Mouse (Mus musculus) thymus, adult 2 months (tissue): ENCODE results near the gene Tmbim7. TPM values are rescaled to one million over a fixed set of nuclear protein-coding genes. Genes with fewer than 3 reads are reported as not detected.

Experiments
- DNase-seq: peaks from one replicate; pipeline ENCODE4 v3.0.0; 2021
- H3K27ac ChIP-seq: fragments of 200-500 bp; 2 replicates; pipeline ENCODE4 v1.5.1; 2012; ENCODE audit warnings: low read length, control low read depth; ENCODE audit not compliant: control insufficient read depth, insufficient read depth
- H3K27me3 ChIP-seq: fragments of 200-500 bp; 2 replicates; pipeline ENCODE4 v1.6.1; 2012; ENCODE audit warnings: mild to moderate bottlenecking, low read length, moderate library complexity, mixed read lengths; ENCODE audit not compliant: control insufficient read depth, insufficient read depth
- H3K36me3 ChIP-seq: fragments of 200-500 bp; 2 replicates; pipeline ENCODE4 v1.6.1; 2012; ENCODE audit warnings: mild to moderate bottlenecking, low read length, moderate library complexity; ENCODE audit not compliant: control insufficient read depth, insufficient read depth
- H3K4me1 ChIP-seq: fragments of 200-500 bp; replicated peaks from 2 replicates; pipeline ENCODE4 v1.6.1; 2012; ENCODE audit warnings: low read length; ENCODE audit not compliant: control insufficient read depth, insufficient read depth
- H3K4me3 ChIP-seq: fragments of 200-500 bp; 2 replicates; pipeline ENCODE4 v1.5.1; 2012; ENCODE audit warnings: mild to moderate bottlenecking, low read length, control low read depth, moderate library complexity; ENCODE audit not compliant: control insufficient read depth, insufficient read depth
- CTCF ChIP-seq: fragments of 200-500 bp; IDR thresholded peaks from 2 replicates; pipeline ENCODE4 v1.5.1; 2012; ENCODE audit warnings: mild to moderate bottlenecking, control low read depth, low read length, moderate library complexity, borderline replicate concordance; ENCODE audit not compliant: control insufficient read depth, poor library complexity, insufficient read depth; ENCODE audit errors: extremely low read depth
- POLR2A ChIP-seq: fragments of 200-500 bp; IDR thresholded peaks from 2 replicates; pipeline ENCODE4 v1.6.1; 2012; ENCODE audit warnings: mild to moderate bottlenecking, low read length, control low read depth, moderate library complexity; ENCODE audit not compliant: control insufficient read depth, poor library complexity, insufficient read depth; ENCODE audit errors: extremely low read depth
- WGBS: fragments of 180-500 bp; shearing (Covaris S2); methylation state at CpG from one replicate; pipeline ENCODE4 v1.1.7; 2018; 5-methylcytosine and 5-hydroxymethylcytosine counted together
- polyA plus RNA-seq: library from polyadenylated mRNA; depleted of rRNA; stranded (reverse); fragments of >200 nt; gene quantifications from 2 replicates; pipeline ENCODE4 v1.2.3, GENCODE M21; 2012

Gene Tmbim7
- polyA plus RNA-seq, 1 experiment = not detected

GRCm38 (mm10) chr5:3632285-3632684 lies 18.7 kb upstream of the Tmbim7 start:
- no peak for DNase-seq

GRCm38 (mm10) chr5:3633315-3633714 lies 17.7 kb upstream of the Tmbim7 start:
- Histone ChIP-seq H3K36me3 (0 out of 2 replicates have a peak, but pooled peaks cover 3% of the 10 kb centered on the region), H3K27me3 (no peaks in the 10 kb centered on the region), H3K4me3 (no peak overlapping the region), H3K4me1 (no peaks in the 10 kb centered on the region), H3K27ac (no peak overlapping the region)
- no peak for DNase-seq
- TF ChIP-seq POLR2A (no peak), CTCF (no peak)
- 96% methylated on average over 13 of the region's 13 CpGs for WGBS

More at GRCm38 (mm10) chr5:3632285-3632684, 18.7 kb upstream of the Tmbim7 start:
- Histone ChIP-seq H3K4me1 (no peaks in the 10 kb centered on the region), H3K4me3 (no peak overlapping the region), H3K36me3 (0 out of 2 replicates have a peak, but pooled peaks cover 3% of the 10 kb centered on the region), H3K27ac (no peak overlapping the region), H3K27me3 (no peaks in the 10 kb centered on the region)
- no peak for TF ChIP-seq POLR2A
- no peak for TF ChIP-seq CTCF
- 95% methylated on average over 5 of the region's 5 CpGs for WGBS

GRCm38 (mm10) chr5:3633951-3634350 lies 17.0 kb upstream of the Tmbim7 start:
- TF ChIP-seq POLR2A = no peak
- TF ChIP-seq CTCF = no peak
- DNase-seq = no peak
- WGBS = 82% methylated on average over 4 of the region's 4 CpGs
- Histone ChIP-seq H3K36me3 (0 out of 2 replicates have a peak, but pooled peaks cover 3% of the 10 kb centered on the region), H3K4me3 (no peak overlapping the region), H3K27me3 (no peaks in the 10 kb centered on the region), H3K4me1 (no peaks in the 10 kb centered on the region), H3K27ac (no peak overlapping the region)

DNA sequence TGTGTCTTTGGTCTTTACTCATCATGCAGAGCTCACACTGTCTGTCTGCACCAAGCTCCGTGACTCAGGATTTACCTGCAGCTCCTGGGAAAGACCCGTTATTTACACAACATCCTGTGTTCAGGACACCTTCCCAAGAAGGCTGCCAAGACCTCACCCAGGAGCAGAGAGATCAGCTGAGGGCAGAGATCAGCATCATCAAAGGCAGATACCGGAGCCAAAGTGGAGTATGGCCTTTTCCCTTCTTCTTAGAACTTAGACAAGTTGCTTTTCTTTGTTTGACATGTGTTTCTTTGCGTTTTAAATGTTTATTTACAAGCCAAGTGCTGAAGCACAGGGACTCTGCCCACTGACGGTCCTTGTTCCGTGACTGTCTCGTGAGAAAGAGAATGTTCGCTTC lies 15.7 kb upstream of the Tmbim7 start:
- Histone ChIP-seq H3K4me1 (no peaks in the 10 kb centered on the region), H3K27ac (no peak overlapping the region), H3K27me3 (no peaks in the 10 kb centered on the region), H3K36me3 (peaks cover 5% of the 10 kb centered on the region), H3K4me3 (no peak overlapping the region)
- no peak for DNase-seq
- no peak for TF ChIP-seq CTCF
- TF ChIP-seq POLR2A = no peak
- WGBS = 94% methylated on average over 8 of the region's 8 CpGs

DNA sequence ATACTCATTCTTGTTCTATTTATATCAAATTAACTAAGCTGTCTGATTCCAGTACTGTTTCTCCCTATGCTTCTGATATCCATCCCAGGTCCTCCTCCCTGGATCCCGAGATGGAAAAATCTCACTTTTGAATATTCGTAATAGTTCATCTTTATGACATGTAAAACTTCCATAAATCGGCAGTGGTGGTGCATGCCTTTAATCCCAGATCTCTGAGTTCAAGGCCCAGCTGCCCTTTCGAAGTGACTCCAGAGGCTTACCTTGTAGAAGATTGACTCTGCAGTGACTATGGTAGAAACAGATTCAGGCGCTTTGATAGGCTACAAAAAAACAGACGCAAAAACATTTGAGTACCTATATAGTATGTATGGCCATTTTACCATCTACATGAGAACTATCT lies 6.4 kb upstream of the Tmbim7 start:
- H3K36me3 ChIP-seq = peaks cover 31% of the 10 kb centered on the region
- TF ChIP-seq POLR2A = no peak
- no peak for TF ChIP-seq CTCF
- H3K27me3 ChIP-seq = no peaks in the 10 kb centered on the region
- peaks cover 2% of the 10 kb centered on the region for H3K4me1 ChIP-seq
- H3K4me3 ChIP-seq = no peak overlapping the region
- H3K27ac ChIP-seq = no peak overlapping the region
- over 99% methylated on average over 6 of the region's 6 CpGs for WGBS
- no peak for DNase-seq

- H3K27me3 ChIP-seq = no peaks in the 10 kb centered on the region
- no peak for TF ChIP-seq POLR2A
- TF ChIP-seq CTCF = no peak
- peaks cover 29% of the 10 kb centered on the region for H3K36me3 ChIP-seq
- WGBS = 98% methylated on average over 6 of the region's 6 CpGs
- DNase-seq = no peak
- peaks cover 2% of the 10 kb centered on the region for H3K4me1 ChIP-seq
- H3K4me3 ChIP-seq = no peak overlapping the region
- H3K27ac ChIP-seq = no peak overlapping the region
Observed at GRCm38 (mm10) chr5:3645326-3645725, 5.7 kb upstream of the Tmbim7 start.

DNA sequence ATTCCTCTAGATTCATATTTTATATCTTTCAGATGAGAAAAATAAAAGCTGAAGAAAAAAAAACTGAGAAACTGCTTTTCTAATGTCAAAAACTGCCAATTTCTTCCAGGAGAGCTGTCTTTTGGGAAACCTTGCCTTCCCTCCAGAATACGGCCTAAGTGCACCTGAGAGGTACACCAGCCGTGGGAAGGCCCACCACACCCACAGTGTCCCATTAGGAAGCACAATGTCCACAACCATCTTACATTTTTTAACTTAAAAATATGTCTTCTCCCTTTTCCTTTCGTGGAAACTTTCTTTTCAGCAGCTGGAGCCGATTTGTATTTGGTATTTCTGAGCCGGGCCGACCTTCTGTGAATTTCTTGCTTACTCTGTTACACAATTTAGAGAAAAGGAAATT lies 4.4 kb upstream of the Tmbim7 start:
- Histone ChIP-seq H3K4me3 (no peak overlapping the region), H3K4me1 (peaks cover 2% of the 10 kb centered on the region), H3K36me3 (peaks cover 17% of the 10 kb centered on the region), H3K27ac (peak overlapping the region; percentile 54; the same call in 1 of the 2 replicates), H3K27me3 (no peaks in the 10 kb centered on the region)
- TF ChIP-seq CTCF = no peak
- no peak for TF ChIP-seq POLR2A
- DNase-seq = no peak
- WGBS = 22% methylated on average over 6 of the region's 6 CpGs
